Mouse (Mus musculus): ENCODE data around the gene Klrb1c. TPM values are rescaled to one million over a fixed set of nuclear protein-coding genes. Genes with fewer than 3 reads are reported as not detected.

The Klrb1c gene
- total and polyA plus RNA-seq, 2 experiments from 2014 or later = 0.25 to 0.77 TPM

DNA sequence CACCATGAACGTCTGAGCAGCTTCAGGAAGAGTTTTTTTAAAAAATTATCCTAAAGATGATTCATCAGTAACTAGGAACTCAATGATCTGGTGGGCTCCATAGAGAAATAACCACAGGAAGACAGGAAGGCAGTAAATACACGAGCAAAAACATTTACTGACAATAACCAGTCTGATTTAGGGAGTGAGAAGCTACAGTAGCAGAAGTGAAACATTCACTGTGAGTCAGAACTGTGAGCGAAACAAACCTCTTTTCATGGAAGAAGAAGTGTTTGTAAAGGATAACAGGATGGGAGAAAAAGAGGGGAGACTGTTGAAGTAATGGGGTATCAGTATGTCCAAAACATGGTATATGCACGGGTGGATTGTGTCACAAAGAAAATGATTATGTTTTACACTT, 40.8 kb upstream of the Klrb1c start:
- WGBS = 70% methylated on average over 4 of the region's 4 CpGs
- ATAC-seq (ENCODE audit: low FRiP score) (no peak), DNase-seq (ENCODE audit: low spot score) (no peak)
- Histone ChIP-seq H3K27me3 (ENCODE audit: insufficient read depth, low read length) (no peaks in the 10 kb centered on the region), H3K9ac (replicated peaks; ENCODE audit: low read length, poor library complexity, severe bottlenecking) (no peak overlapping the region), H3K4me1 (ENCODE audit: insufficient read depth, low read length) (no peaks in the 10 kb centered on the region), H3K9me3 (ENCODE audit: low read length) (no peaks in the 10 kb centered on the region), H3K27ac (ENCODE audit: low read depth, low read length) (no peak overlapping the region), H3K4me3 (ENCODE audit: low read depth, low read length) (no peak overlapping the region), H3K36me3 (ENCODE audit: insufficient read depth, low read length) (no peaks in the 10 kb centered on the region), H3K4me2 (ENCODE audit: low read depth, low read length, poor library complexity, severe bottlenecking) (no peak overlapping the region)
- no peak for TF ChIP-seq CTCF (IDR thresholded peaks at IDR 0.05)

DNA sequence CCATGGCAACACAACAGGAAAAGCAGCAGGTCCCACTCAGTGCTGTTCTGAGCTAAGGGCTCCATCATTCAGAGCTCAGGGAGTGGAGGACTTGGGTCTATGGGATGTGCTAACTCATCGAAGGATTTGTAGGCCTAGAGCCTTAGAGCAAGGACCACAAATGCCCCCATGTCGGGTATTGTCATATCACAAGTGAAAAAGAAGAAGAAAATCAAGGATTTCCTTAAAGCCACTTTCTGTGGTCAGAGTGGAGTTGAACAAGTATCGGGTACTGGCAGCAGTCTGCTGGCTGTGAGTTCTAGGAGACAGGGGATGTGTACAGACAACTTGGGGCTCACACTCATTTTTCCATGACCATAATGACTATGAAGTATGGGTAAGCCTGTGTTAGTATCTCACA, 37.8 kb upstream of the Klrb1c start:
- DNase-seq (ENCODE audit: low spot score) (no peak), ATAC-seq (ENCODE audit: low FRiP score) (no peak)
- no peaks in the 10 kb centered on the region for H3K4me1 ChIP-seq (ENCODE audit: insufficient read depth, low read length)
- no peak overlapping the region for H3K4me2 ChIP-seq (ENCODE audit: low read depth, low read length, poor library complexity, severe bottlenecking)
- H3K9me3 ChIP-seq (ENCODE audit: low read length) = no peaks in the 10 kb centered on the region
- H3K4me3 ChIP-seq (ENCODE audit: low read depth, low read length) = no peak overlapping the region
- no peak overlapping the region for H3K27ac ChIP-seq (ENCODE audit: low read depth, low read length)
- no peak for TF ChIP-seq CTCF (IDR thresholded peaks at IDR 0.05)
- WGBS = 86% methylated on average over 3 of the region's 3 CpGs
- no peaks in the 10 kb centered on the region for H3K36me3 ChIP-seq (ENCODE audit: insufficient read depth, low read length)
- no peak overlapping the region for H3K9ac ChIP-seq (replicated peaks; ENCODE audit: low read length, poor library complexity, severe bottlenecking)
- no peaks in the 10 kb centered on the region for H3K27me3 ChIP-seq (ENCODE audit: insufficient read depth, low read length)

DNA sequence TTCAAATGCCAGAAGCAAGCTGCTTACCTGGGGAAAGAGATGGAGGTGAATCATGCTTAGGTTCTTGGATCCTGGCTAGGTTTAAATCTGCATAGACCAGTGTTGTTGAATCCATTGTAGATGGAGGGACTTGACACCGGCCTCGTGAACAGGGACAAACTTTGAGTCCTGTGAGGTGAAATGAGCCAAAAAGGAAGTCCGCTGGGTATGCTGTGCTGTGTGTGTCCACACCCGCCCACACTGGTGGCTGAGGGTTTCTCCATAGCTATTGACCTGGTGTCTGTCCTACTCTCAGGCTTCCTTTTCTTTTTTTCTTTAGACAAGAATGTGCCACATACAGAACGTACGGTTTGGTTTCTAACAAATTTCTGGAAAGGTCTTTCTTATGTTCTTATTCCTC, 37.1 kb upstream of the Klrb1c start, which contains the start of the genes Gm44511 and Klrb1b:
Gene Gm44511, minus strand, starts transcription at position 184 of the 400 bp plus-strand sequence.
Gene Klrb1b, minus strand, starts transcription at position 200 of the 400 bp plus-strand sequence.
- ATAC-seq (ENCODE audit: low FRiP score) = no peak
- Histone ChIP-seq H3K27ac (ENCODE audit: low read depth, low read length) (no peak within 1 kb of the TSS), H3K4me1 (ENCODE audit: insufficient read depth, low read length) (no peaks in the 10 kb centered on the region), H3K4me2 (ENCODE audit: low read depth, low read length, poor library complexity, severe bottlenecking) (no peak within 1 kb of the TSS), H3K4me3 (ENCODE audit: low read depth, low read length) (no peak within 1 kb of the TSS), H3K36me3 (ENCODE audit: insufficient read depth, low read length) (no peaks in the 10 kb centered on the region), H3K9ac (replicated peaks; ENCODE audit: low read length, poor library complexity, severe bottlenecking) (no peak within 1 kb of the TSS), H3K9me3 (ENCODE audit: low read length) (no peaks in the 10 kb centered on the region), H3K27me3 (ENCODE audit: insufficient read depth, low read length) (no peaks in the 10 kb centered on the region)
- WGBS = 90% methylated on average over 6 of the region's 6 CpGs
- TF ChIP-seq CTCF (IDR thresholded peaks at IDR 0.05) = no peak
- DNase-seq (ENCODE audit: low spot score) = no peak

DNA sequence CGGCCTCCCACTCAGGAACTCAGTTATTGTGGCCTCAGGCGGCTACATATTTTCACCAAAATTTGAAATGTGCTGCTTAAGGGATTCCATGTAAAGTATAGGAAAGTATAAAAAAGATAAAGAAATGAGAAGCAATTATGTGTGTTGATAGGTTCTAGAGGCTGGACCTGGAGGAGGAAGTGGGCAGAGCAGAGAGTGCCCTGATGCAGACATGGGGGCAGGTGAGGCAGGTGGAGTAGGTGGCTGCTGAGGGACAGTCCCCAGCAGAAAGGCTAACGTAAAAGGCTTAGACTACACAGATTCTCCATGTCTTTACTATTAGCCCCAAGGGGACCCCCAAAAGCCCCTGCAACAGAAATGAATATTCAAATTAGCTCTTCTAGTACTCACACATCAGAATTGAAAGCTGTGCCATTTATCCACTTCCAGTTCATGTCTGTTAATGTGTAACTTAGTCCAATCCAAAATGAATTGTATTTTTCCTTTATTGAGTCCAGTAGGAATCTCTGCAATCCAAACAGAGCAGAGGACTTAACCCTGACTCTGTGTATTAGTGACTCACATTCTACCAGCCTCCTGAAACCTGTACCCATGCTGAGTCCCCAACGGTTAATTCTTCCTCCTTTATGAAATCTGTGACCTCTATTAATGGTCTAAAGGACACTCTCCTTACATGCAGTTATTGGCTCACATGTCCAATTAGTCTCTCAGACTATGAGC, 29.2 kb upstream of the Klrb1c start:
- WGBS = 75% methylated on average over 4 of the region's 4 CpGs
- Histone ChIP-seq H3K4me2 (ENCODE audit: low read depth, low read length, poor library complexity, severe bottlenecking) (no peak overlapping the region), H3K4me1 (ENCODE audit: insufficient read depth, low read length) (no peaks in the 10 kb centered on the region), H3K4me3 (ENCODE audit: low read depth, low read length) (no peak overlapping the region), H3K36me3 (ENCODE audit: insufficient read depth, low read length) (no peaks in the 10 kb centered on the region), H3K9me3 (ENCODE audit: low read length) (no peaks in the 10 kb centered on the region), H3K27me3 (ENCODE audit: insufficient read depth, low read length) (no peaks in the 10 kb centered on the region), H3K27ac (ENCODE audit: low read depth, low read length) (no peak overlapping the region), H3K9ac (replicated peaks; ENCODE audit: low read length, poor library complexity, severe bottlenecking) (no peak overlapping the region)
- ATAC-seq (ENCODE audit: low FRiP score) (no peak), DNase-seq (ENCODE audit: low spot score) (no peak)
- no peak for TF ChIP-seq CTCF (IDR thresholded peaks at IDR 0.05)

DNA sequence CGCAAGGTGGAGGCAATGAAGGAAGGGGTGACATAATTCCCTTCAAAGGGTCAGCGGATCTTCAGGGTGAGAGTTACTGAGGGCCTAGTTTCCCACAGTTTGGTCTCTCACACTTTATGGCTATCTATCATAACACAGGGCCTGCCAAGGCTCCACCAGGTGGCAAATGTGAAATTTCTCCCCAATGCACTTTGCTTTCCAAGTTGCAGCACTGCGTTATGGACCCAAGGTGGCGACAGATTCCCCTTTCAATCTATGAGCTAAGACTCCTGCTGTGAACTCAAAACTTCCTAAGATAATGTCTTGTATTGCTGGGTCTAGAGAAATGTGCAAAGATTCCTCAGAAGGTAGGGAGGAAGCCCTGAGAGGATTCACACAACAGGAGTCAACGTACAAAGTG, 19.5 kb upstream of the Klrb1c start:
- ATAC-seq (ENCODE audit: low FRiP score) (no peak), DNase-seq (ENCODE audit: low spot score) (peak; percentile 73)
- Histone ChIP-seq H3K4me1 (ENCODE audit: insufficient read depth, low read length) (no peaks in the 10 kb centered on the region), H3K4me2 (ENCODE audit: low read depth, low read length, poor library complexity, severe bottlenecking) (no peak overlapping the region), H3K9me3 (ENCODE audit: low read length) (no peaks in the 10 kb centered on the region), H3K4me3 (ENCODE audit: low read depth, low read length) (no peak overlapping the region), H3K36me3 (ENCODE audit: insufficient read depth, low read length) (no peaks in the 10 kb centered on the region), H3K27ac (ENCODE audit: low read depth, low read length) (no peak overlapping the region), H3K27me3 (ENCODE audit: insufficient read depth, low read length) (no peaks in the 10 kb centered on the region), H3K9ac (replicated peaks; ENCODE audit: low read length, poor library complexity, severe bottlenecking) (no peak overlapping the region)
- 86% methylated on average over 5 of the region's 5 CpGs for WGBS
- TF ChIP-seq CTCF (IDR thresholded peaks at IDR 0.05) = peak; percentile 82

DNA sequence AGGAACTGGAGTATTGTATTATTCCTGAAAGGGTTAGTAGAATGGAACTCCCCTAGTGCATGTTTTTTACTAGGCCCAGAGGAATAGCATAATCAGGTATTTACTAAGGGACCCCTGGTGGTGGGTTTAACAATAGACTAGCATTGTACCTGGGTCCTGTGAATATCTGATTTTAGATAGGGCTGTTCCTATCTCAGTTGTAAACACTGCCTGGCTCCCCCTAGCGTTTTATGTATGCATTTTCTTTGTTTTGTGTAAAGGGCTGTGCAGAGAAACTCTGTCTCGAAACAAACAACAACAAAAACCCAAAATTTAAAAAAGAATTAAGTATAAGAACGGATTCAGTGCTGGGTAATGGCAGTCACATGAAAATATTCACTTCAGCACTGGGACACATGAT, 18.0 kb upstream of the Klrb1c start:
- peak; percentile 60 for TF ChIP-seq CTCF (IDR thresholded peaks at IDR 0.05)
- Histone ChIP-seq H3K4me1 (ENCODE audit: insufficient read depth, low read length) (no peaks in the 10 kb centered on the region), H3K4me3 (ENCODE audit: low read depth, low read length) (no peak overlapping the region), H3K27me3 (ENCODE audit: insufficient read depth, low read length) (no peaks in the 10 kb centered on the region), H3K9ac (replicated peaks; ENCODE audit: low read length, poor library complexity, severe bottlenecking) (no peak overlapping the region), H3K27ac (ENCODE audit: low read depth, low read length) (no peak overlapping the region), H3K4me2 (ENCODE audit: low read depth, low read length, poor library complexity, severe bottlenecking) (no peak overlapping the region), H3K36me3 (ENCODE audit: insufficient read depth, low read length) (no peaks in the 10 kb centered on the region), H3K9me3 (ENCODE audit: low read length) (no peaks in the 10 kb centered on the region)
- 67% methylated on average over 3 of the region's 3 CpGs for whole genome bisulfite sequencing
- no peak for ATAC-seq (ENCODE audit: low FRiP score)
- peak; percentile 55 for DNase-seq (ENCODE audit: low spot score)
